Mouse (Mus musculus): ENCODE results near the gene Ciart.
"Not testable (repeated sequence)": the region's sequence is repeated elsewhere in the genome, so short reads cannot be mapped to it uniquely, and the experiment has no call there.

DNA sequence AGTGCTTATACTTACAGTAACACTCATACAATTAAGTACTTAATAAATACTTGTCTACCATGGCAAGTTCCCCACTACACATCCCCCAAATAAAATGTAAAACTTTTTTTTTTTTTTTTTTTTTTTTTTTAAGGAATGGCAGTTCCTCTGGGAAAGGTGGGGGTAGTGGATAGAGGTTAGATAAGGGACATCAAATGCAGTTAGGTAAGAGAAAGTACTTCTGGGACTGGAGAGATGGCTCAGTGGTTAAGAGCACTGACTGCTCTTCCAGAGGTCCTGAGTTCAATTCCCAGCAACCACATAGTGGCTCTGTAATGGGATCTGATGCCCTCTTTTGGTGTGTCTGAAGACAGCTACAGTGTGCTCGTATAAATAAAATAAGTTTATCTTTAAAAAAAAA, 25.0 kb downstream of the Ciart start:
- not testable (repeated sequence) for TF ChIP-seq CTCF (IDR thresholded peaks at IDR 0.05; ENCODE audit: low read depth, low read length); POLR2A (IDR thresholded peaks at IDR 0.05; ENCODE audit: extremely low read depth, insufficient read depth, low read length)

All from liver, adult 2 months (tissue).